Mouse (Mus musculus): ENCODE measurements around the gene Gm853.

- no peak for TF ChIP-seq CTCF (IDR thresholded peaks at IDR 0.05; ENCODE audit: low read depth, low read length)
- TF ChIP-seq TAL1 (conservative IDR thresholded peaks at IDR 0.05; ENCODE audit: low read depth, low read length), result no peak
- no peak for TF ChIP-seq GATA1 (IDR thresholded peaks at IDR 0.05; ENCODE audit: borderline replicate concordance, low read length)
Measured at GRCm38 (mm10) chr4:130168280-130169183, 53.7 kb downstream of the Gm853 start.
